Mouse (Mus musculus): ENCODE data around the gene Mphosph10.

DNA sequence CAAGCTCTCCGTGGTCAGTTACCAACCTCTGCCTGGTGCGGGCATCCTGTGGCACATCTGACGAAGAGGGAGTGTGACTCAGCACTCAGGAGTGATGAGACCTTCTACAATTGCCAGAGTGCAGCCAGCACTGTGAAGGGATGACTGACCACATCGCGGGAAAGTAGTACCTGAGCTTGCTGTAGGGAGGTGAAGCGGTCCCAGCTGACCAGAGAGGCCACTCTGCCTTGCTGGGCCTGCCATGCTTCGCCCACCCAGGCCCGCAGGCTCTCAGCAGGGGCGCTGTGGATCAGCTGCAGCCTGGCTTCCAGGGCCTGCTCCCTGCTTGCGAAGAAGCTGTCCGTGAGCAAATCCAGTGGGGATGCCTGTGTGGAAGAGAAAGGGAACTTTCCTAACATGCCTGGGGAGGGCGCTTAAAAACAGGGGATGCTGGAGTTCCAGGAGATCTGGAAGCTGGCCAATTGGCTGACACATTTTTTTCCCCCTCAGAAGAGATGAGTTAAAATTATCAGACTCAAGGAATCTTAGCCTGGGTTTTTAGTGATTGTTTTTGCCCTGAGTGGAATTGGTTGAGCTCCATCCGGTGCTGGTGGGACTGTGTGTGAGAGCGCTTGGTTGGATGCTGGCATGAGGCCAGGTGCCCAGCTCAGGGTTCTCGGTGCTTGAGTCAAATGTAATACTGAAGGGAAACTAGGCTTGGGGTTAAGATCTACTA, 42.8 kb downstream of the Mphosph10 start:
- TF ChIP-seq CTCF (IDR thresholded peaks at IDR 0.05; ENCODE audit: extremely low read depth, insufficient read depth, insufficient read length, insufficient replicate concordance), result no peak
- TF ChIP-seq POLR2A (IDR thresholded peaks at IDR 0.05; ENCODE audit: low read depth, low read length), result no peak
